Mouse (Mus musculus) intestine, embryonic 16.5 days (tissue): ENCODE measurements around the gene Slc25a14. TPM values are rescaled to one million over a fixed set of nuclear protein-coding genes. Genes with fewer than 3 reads are reported as not detected.

Experiments
- ATAC-seq: fragments of 200-750 bp; cut with Nextera tagmentation; 2 replicates; pipeline ENCODE4 v1.8.0; 2017; ENCODE audit warnings: moderate TSS enrichment, moderate library complexity
- H3K27ac ChIP-seq: fragments of 300-500 bp; sonication (generic); 2 replicates; pipeline ENCODE4 v1.5.1; 2014; ENCODE audit warnings: mild to moderate bottlenecking, low read length
- H3K27me3 ChIP-seq: fragments of 300-500 bp; sonication (generic); replicated peaks from 2 replicates; pipeline ENCODE4 v1.6.1; 2014; ENCODE audit warnings: low read length, control low read depth, mixed read lengths; ENCODE audit not compliant: control insufficient read depth, insufficient read depth
- H3K36me3 ChIP-seq: fragments of 300-500 bp; sonication (generic); 2 replicates; pipeline ENCODE4 v1.6.1; 2014; ENCODE audit warnings: low read length, control low read depth; ENCODE audit not compliant: control insufficient read depth, insufficient read depth
- H3K4me1 ChIP-seq: fragments of 300-500 bp; sonication (generic); 2 replicates; pipeline ENCODE4 v1.6.1; 2014; ENCODE audit warnings: low read length, control low read depth, mixed read lengths; ENCODE audit not compliant: control insufficient read depth, insufficient read depth
- H3K4me2 ChIP-seq: fragments of 300-500 bp; sonication (generic); 2 replicates; pipeline ENCODE4 v1.6.1; 2014; ENCODE audit warnings: low read depth, low read length, control low read depth
- H3K4me3 ChIP-seq: fragments of 300-500 bp; sonication (generic); 2 replicates; pipeline ENCODE4 v1.5.1; 2014; ENCODE audit warnings: mild to moderate bottlenecking, low read length
- H3K9ac ChIP-seq: fragments of 300-500 bp; sonication (generic); 2 replicates; pipeline ENCODE4 v1.6.1; 2014; ENCODE audit warnings: low read depth, low read length
- H3K9me3 ChIP-seq: fragments of 300-500 bp; sonication (generic); 2 replicates; pipeline ENCODE4 v1.6.1; 2016; ENCODE audit warnings: low read length, control low read depth; ENCODE audit not compliant: control insufficient read depth
- WGBS: fragments of 180-500 bp; shearing (Covaris S2); extraction: QIAGEN DNeasy Blood & Tissue Kit; methylation state at CpG from one replicate; pipeline ENCODE4 v1.1.7; 2014; 5-methylcytosine and 5-hydroxymethylcytosine counted together
- polyA plus RNA-seq: library from polyadenylated mRNA; unstranded; fragments of >200 nt; fragmentation: Nextera tagmentation; extraction: Ambion mirVana; gene quantifications from 2 replicates; pipeline ENCODE4 v1.2.1, GENCODE M21; 2015

Slc25a14 gene
- polyA plus RNA-seq, 1 experiment from 2014 or later: 11.8 TPM

DNA sequence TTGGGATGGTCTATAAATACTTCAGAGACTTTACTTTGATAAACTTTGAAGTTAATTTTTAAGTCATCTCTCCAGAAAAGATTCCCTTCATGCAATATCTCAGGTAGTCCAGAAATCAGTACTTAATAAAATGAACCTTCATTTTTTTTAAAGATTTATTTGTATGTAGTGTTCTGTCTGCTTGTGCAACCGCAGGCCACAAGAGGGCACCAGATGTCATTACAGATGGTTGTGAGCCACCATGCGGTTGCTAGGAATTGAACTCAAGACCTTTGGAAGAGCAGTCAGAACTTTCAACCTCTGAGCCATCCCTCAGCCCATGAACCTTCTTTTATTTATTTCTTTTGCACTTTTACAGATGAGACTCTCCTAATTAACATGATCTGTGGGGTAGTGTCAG lies 13.8 kb downstream of the Slc25a14 start:
- no peak for ATAC-seq
- WGBS: 62% methylated on average over 2 of the region's 2 CpGs

DNA sequence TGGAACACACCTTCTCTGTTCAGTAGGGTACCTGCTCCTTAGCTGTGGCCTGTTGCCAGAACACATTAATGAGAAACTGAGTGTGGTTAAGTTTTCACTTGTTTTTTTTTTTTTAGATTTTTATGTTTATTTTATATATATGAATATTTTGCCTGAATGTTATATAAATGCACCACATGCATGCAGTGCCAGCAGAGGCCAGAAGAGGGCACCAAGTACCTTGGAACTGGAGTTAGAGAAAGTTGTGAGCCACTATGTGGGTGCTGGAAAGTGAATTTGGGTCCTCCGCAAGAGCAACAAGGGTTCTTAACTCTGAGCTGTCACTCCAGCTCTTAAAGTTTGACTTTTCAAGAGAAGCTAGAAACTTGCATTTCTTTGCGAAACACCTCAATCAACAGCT lies 20.9 kb downstream of the Slc25a14 start:
- H3K9ac ChIP-seq: no peak overlapping the region
- WGBS: 88% methylated on average over 2 of the region's 2 CpGs

More for the DNA sequence above, 13.8 kb downstream of the Slc25a14 start:
- Histone ChIP-seq H3K9me3 (no peaks in the 10 kb centered on the region), H3K4me3 (no peak overlapping the region), H3K36me3 (no peaks in the 10 kb centered on the region), H3K27ac (no peak overlapping the region), H3K4me2 (no peak overlapping the region), H3K4me1 (no peaks in the 10 kb centered on the region), H3K27me3 (no peaks in the 10 kb centered on the region), H3K9ac (no peak overlapping the region)

DNA sequence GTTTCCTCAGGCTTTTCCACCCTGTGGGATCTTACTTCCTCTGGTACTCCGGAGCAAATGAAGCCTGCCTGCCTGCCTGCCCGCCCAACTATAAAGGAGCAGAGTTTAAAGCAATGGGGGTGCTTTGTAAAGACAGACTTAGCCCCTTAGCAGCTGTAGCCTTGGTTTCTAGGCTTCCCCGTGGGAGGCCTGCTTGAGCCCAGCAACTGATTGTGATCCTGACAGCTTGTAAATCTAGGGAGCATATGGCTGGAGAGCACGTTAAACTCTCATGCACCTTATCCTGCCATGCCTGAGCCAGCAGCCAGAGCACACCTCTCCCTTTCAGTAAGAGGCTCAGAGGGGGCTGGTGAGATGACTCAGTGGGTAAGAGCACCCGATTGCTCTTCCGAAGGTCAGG lies 43.6 kb downstream of the Slc25a14 start:
- no peak overlapping the region for H3K4me3 ChIP-seq
- no peaks in the 10 kb centered on the region for H3K27me3 ChIP-seq
- no peak overlapping the region for H3K4me2 ChIP-seq
- H3K4me1 ChIP-seq: no peaks in the 10 kb centered on the region
- 34% methylated on average over 6 of the region's 6 CpGs for WGBS
- no peaks in the 10 kb centered on the region for H3K9me3 ChIP-seq
- H3K36me3 ChIP-seq: no peaks in the 10 kb centered on the region
- H3K9ac ChIP-seq: no peak overlapping the region
- no peak for ATAC-seq
- H3K27ac ChIP-seq: no peak overlapping the region

More for the DNA sequence above, 20.9 kb downstream of the Slc25a14 start:
- Histone ChIP-seq H3K27ac (no peak overlapping the region), H3K4me3 (no peak overlapping the region), H3K36me3 (no peaks in the 10 kb centered on the region), H3K9me3 (no peaks in the 10 kb centered on the region), H3K4me2 (no peak overlapping the region), H3K4me1 (no peaks in the 10 kb centered on the region), H3K27me3 (no peaks in the 10 kb centered on the region)
- no peak for ATAC-seq

DNA sequence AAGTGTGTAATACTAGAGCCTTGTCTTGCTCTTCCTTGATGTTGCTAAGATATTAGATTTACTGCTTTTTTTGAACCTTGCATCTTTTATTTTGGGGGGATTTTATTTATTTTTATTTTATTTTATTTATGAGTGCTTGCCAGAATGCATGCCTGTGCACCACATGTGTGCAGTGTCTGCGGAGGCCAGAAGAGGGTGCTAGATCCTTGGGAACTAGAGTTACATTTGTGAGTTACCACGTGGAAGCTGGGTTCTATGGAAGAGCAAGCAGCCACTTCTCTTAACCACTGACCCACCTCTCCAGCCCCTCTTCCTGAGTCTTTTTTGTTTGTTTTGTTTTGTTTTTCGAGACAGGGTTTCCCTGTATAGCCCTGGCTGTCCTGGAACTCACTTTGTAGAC lies 46.4 kb downstream of the Slc25a14 start:
- no peaks in the 10 kb centered on the region for H3K27me3 ChIP-seq
- H3K36me3 ChIP-seq: no peaks in the 10 kb centered on the region
- no peaks in the 10 kb centered on the region for H3K4me1 ChIP-seq
- WGBS: 71% methylated on average over 3 of the region's 3 CpGs
- no peak for ATAC-seq
- no peak overlapping the region for H3K4me2 ChIP-seq
- no peak overlapping the region for H3K4me3 ChIP-seq
- no peak overlapping the region for H3K9ac ChIP-seq
- no peak overlapping the region for H3K27ac ChIP-seq
- no peaks in the 10 kb centered on the region for H3K9me3 ChIP-seq

DNA sequence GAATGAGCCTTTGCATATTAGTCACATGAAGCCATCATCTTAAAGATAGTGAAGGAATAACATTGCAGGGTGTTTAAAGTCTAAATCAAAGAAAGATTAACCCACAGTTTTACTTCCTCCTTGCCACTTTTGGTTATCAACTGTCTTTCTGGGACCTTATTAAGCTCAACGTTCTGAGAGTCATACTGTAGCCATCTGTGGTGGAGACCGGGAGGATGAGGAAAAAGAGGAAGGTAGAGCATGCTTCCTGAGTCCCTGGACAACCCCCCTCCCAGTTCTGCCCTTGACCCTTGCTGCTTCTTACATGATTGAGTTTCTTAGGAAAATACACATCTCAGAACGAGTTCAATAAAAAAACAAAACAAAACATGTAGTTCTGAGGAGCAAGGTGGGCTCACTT lies 48.5 kb downstream of the Slc25a14 start:
- 51% methylated on average over 3 of the region's 3 CpGs for WGBS

DNA sequence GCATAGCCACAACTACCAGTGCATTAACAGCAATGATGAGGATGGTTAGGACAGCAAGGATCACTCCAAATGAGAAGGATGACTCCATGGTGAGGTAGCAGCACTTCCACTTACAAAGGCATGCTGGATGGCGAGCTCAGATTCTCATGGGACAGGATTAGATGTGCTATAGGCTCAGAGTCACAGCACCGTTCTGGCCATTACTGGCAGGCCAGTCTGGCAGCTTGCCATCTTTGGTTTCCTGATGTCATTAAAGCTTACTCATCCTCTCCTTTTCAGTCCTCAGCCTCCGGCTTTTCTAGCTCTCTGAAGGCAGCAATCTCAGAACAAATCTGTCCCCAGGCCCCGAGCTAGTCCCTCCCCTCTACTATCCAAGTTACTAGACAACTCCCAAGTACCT lies 51.0 kb downstream of the Slc25a14 start, which contains the start of gene Gpr119:
Gpr119 (minus strand) TSS at position 308 of the 400 bp plus-strand sequence.
- H3K4me3 ChIP-seq: no peak within 1 kb of the TSS
- no peak within 1 kb of the TSS for H3K9ac ChIP-seq
- H3K4me1 ChIP-seq: no peaks in the 10 kb centered on the region
- no peak within 1 kb of the TSS for H3K27ac ChIP-seq
- H3K9me3 ChIP-seq: no peaks in the 10 kb centered on the region
- ATAC-seq: no peak
- 56% methylated on average over 4 of the region's 4 CpGs for WGBS
- no peaks in the 10 kb centered on the region for H3K36me3 ChIP-seq
- no peak within 1 kb of the TSS for H3K4me2 ChIP-seq
- no peaks in the 10 kb centered on the region for H3K27me3 ChIP-seq

More for the DNA sequence above, 48.5 kb downstream of the Slc25a14 start:
- no peaks in the 10 kb centered on the region for H3K27me3 ChIP-seq
- H3K4me2 ChIP-seq: no peak overlapping the region
- no peak overlapping the region for H3K9ac ChIP-seq
- H3K9me3 ChIP-seq: no peaks in the 10 kb centered on the region
- H3K27ac ChIP-seq: no peak overlapping the region
- H3K36me3 ChIP-seq: no peaks in the 10 kb centered on the region
- no peak overlapping the region for H3K4me3 ChIP-seq
- ATAC-seq: no peak
- H3K4me1 ChIP-seq: no peaks in the 10 kb centered on the region

DNA sequence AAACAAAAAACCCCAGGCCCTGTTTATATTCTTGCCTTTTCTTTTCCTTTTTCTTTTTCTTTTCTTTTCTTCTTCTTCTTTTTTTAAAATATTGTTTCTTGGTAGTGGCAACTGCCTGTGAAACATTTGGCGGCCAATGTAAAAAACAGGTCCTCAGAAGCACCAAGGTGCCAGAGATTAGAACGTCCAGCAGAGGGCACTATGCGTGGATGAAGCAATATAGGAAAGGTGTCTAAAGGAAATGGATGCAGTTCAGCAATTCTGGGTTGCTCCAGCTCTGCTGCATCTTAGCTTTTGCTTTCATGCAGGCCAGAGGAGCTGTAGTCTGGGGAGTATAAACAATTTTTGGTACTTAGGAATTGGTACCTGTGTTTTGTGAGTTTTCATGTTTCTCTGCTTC lies 60.2 kb downstream of the Slc25a14 start:
- Histone ChIP-seq H3K4me1 (no peaks in the 10 kb centered on the region), H3K27me3 (no peaks in the 10 kb centered on the region), H3K27ac (no peak overlapping the region), H3K36me3 (no peaks in the 10 kb centered on the region), H3K4me3 (no peak overlapping the region), H3K9ac (no peak overlapping the region), H3K4me2 (no peak overlapping the region), H3K9me3 (no peaks in the 10 kb centered on the region)
- ATAC-seq: no peak
- WGBS: 22% methylated on average over 3 of the region's 3 CpGs

DNA sequence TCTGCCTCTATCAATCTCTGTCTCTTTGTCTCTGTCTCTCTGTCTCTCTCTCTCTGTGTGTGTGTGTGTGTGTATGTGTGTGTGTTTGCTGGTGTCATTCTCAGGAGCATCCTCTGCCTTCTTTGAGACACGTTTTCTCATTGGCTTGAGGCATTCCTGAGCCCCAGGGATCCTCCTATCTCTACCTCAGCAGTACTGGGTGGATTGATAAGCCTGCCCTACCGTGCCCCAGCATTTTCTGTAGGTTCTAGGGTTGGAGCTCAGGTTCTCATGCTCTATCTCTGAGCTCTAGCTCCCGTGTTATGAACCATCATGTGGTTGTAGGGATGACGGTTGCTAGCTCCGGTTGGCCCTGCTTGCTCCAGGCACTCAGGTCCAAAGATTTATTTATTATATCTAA lies 60.6 kb downstream of the Slc25a14 start:
- Histone ChIP-seq H3K36me3 (no peaks in the 10 kb centered on the region), H3K27me3 (no peaks in the 10 kb centered on the region), H3K9ac (no peak overlapping the region), H3K4me1 (no peaks in the 10 kb centered on the region), H3K4me2 (no peak overlapping the region), H3K9me3 (no peaks in the 10 kb centered on the region), H3K4me3 (no peak overlapping the region), H3K27ac (no peak overlapping the region)
- WGBS: 76% methylated on average over 5 of the region's 5 CpGs
- no peak for ATAC-seq

DNA sequence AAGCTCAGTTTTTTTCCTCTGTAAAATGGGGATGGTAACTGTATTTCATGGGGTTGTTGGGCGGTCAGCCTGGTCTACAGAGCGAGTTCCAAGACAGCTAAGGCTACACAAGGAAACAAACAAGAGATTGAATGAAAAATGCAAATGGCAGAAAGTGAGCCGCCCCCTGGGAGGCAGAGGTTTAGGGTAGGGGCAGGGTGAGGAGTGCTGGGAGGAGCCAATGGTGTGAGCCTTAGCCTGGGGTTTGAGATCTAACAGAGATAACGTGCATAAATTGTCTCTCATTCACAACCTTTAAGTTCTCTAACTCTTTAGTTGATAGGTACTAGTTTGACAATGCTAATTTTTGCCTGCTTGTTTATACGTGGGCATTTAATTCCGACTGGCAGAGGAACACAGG lies 71.2 kb downstream of the Slc25a14 start:
- H3K27ac ChIP-seq: no peak overlapping the region
- 22% methylated on average over 6 of the region's 6 CpGs for WGBS
- H3K9ac ChIP-seq: no peak overlapping the region

DNA sequence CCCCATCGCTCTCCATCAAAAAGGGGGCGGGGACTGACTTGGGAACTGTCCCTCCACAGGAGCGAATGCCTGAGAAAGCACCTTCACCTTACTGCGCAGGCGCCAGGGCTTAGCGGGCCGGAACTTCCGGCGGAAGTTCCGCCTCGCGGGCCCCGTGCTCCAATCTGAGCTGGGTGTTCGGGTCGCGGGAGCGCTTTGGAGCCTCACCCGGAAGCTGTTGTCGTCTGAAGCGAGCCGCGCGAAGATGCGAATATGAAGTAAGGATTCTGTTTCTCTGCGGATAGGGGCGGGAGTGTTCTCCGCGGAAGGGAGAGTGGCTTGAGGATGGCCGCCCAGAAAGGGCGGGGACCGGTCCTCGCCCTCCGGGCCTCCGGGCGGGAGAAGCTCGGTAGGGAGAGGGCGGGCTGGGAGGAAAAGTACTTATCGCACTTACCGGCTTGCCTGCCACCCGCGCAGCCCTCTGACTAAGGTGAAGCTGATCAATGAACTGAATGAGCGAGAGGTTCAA lies 71.7 kb downstream of the Slc25a14 start, which contains the start of gene Rbmx2:
Rbmx2 (plus strand) TSS at position 141 of the 508 bp plus-strand sequence.
- Histone ChIP-seq H3K4me3 (peak within 1 kb of the TSS; percentile 63), H3K9ac (peak within 1 kb of the TSS; percentile 69), H3K4me1 (0 out of 2 replicates have a peak, but pooled peaks cover 4% of the 10 kb centered on the region), H3K27ac (no peak within 1 kb of the TSS), H3K4me2 (peak within 1 kb of the TSS; percentile 48), H3K36me3 (no peaks in the 10 kb centered on the region), H3K9me3 (no peaks in the 10 kb centered on the region), H3K27me3 (no peaks in the 10 kb centered on the region)
- peak; percentile 98 for ATAC-seq
- 17% methylated on average over 40 of the region's 42 CpGs for WGBS

More for the DNA sequence above, 71.2 kb downstream of the Slc25a14 start:
- no peaks in the 10 kb centered on the region for H3K9me3 ChIP-seq
- peak overlapping the region; percentile 48 for H3K4me2 ChIP-seq
- ATAC-seq: peak; percentile 77
- H3K4me3 ChIP-seq: peak overlapping the region; percentile 63
- H3K4me1 ChIP-seq: 0 out of 2 replicates have a peak, but pooled peaks cover 4% of the 10 kb centered on the region
- no peaks in the 10 kb centered on the region for H3K36me3 ChIP-seq
- H3K27me3 ChIP-seq: no peaks in the 10 kb centered on the region
